Mouse (Mus musculus): Measurements from ENCODE around the gene Hoxd9. TPM values are rescaled to one million over a fixed set of nuclear protein-coding genes. Genes with fewer than 3 reads are reported as not detected.
A peak's percentile ranks its signal among the peaks of the same experiment; 100 is the strongest.

Gene Hoxd9
- polyA plus RNA-seq, 1 experiment from 2014 or later, result 0.10 TPM

GRCm38 (mm10) chr2:74657251-74658023 lies 40.1 kb upstream of the Hoxd9 start:
- peaks cover 67% of the 10 kb centered on the region for H3K27me3 ChIP-seq (ENCODE audit: control insufficient read depth, insufficient read depth, low read length)
- H3K9ac ChIP-seq (replicated peaks; ENCODE audit: low read length), result no peak overlapping the region
- WGBS, result 2% methylated on average over 62 of the region's 62 CpGs
- DNase-seq (ENCODE audit: low spot score) (peak; percentile 38), ATAC-seq (replicated peaks; ENCODE audit: insufficient number of reproducible peaks, low FRiP score, low TSS enrichment, low read depth) (no peak)
- H3K4me3 ChIP-seq (ENCODE audit: low read depth, low read length), result no peak overlapping the region
- H3K4me2 ChIP-seq (ENCODE audit: low read depth, low read length), result no peak overlapping the region
- H3K27ac ChIP-seq (replicated peaks; ENCODE audit: low read depth, low read length), result no peak overlapping the region
- no peaks in the 10 kb centered on the region for H3K36me3 ChIP-seq (replicated peaks; ENCODE audit: control insufficient read depth, insufficient read depth, low read depth, low read length)
- H3K4me1 ChIP-seq (ENCODE audit: control insufficient read depth, insufficient read depth, low read length), result no peaks in the 10 kb centered on the region; the same call in 1 of the 2 replicates
- no peaks in the 10 kb centered on the region for H3K9me3 ChIP-seq (replicated peaks; ENCODE audit: control insufficient read depth, low read length)

- no peak overlapping the region for H3K9ac ChIP-seq (replicated peaks; ENCODE audit: low read length)
- H3K4me1 ChIP-seq (ENCODE audit: control insufficient read depth, insufficient read depth, low read length), result no peaks in the 10 kb centered on the region; the same call in 1 of the 2 replicates
- H3K27me3 ChIP-seq (ENCODE audit: control insufficient read depth, insufficient read depth, low read length), result peaks cover 72% of the 10 kb centered on the region
- ATAC-seq (replicated peaks; ENCODE audit: insufficient number of reproducible peaks, low FRiP score, low TSS enrichment, low read depth) (no peak), DNase-seq (ENCODE audit: low spot score) (no peak)
- no peak overlapping the region for H3K4me3 ChIP-seq (ENCODE audit: low read depth, low read length)
- H3K4me2 ChIP-seq (ENCODE audit: low read depth, low read length), result no peak overlapping the region
- H3K9me3 ChIP-seq (replicated peaks; ENCODE audit: control insufficient read depth, low read length), result no peaks in the 10 kb centered on the region
- no peak overlapping the region for H3K27ac ChIP-seq (replicated peaks; ENCODE audit: low read depth, low read length)
- 1% methylated on average over 15 of the region's 15 CpGs for WGBS
- H3K36me3 ChIP-seq (replicated peaks; ENCODE audit: control insufficient read depth, insufficient read depth, low read depth, low read length), result no peaks in the 10 kb centered on the region
These were observed 39.4 kb upstream of the Hoxd9 start for GRCm38 (mm10) chr2:74658024-74658666.

GRCm38 (mm10) chr2:74658667-74659371 lies 38.7 kb upstream of the Hoxd9 start:
- Histone ChIP-seq H3K4me3 (ENCODE audit: low read depth, low read length) (no peak overlapping the region), H3K4me2 (ENCODE audit: low read depth, low read length) (no peak overlapping the region), H3K4me1 (ENCODE audit: control insufficient read depth, insufficient read depth, low read length) (no peaks in the 10 kb centered on the region; the same call in 1 of the 2 replicates), H3K9ac (replicated peaks; ENCODE audit: low read length) (no peak overlapping the region), H3K27ac (replicated peaks; ENCODE audit: low read depth, low read length) (no peak overlapping the region), H3K9me3 (replicated peaks; ENCODE audit: control insufficient read depth, low read length) (no peaks in the 10 kb centered on the region), H3K27me3 (ENCODE audit: control insufficient read depth, insufficient read depth, low read length) (peaks cover 76% of the 10 kb centered on the region), H3K36me3 (replicated peaks; ENCODE audit: control insufficient read depth, insufficient read depth, low read depth, low read length) (no peaks in the 10 kb centered on the region)
- DNase-seq (ENCODE audit: low spot score) (peak; percentile 45), ATAC-seq (replicated peaks; ENCODE audit: insufficient number of reproducible peaks, low FRiP score, low TSS enrichment, low read depth) (no peak)
- under 1% methylated on average over 47 of the region's 47 CpGs for WGBS

GRCm38 (mm10) chr2:74659507-74660005 lies 38.0 kb upstream of the Hoxd9 start, which contains the start of gene Evx2:
Gene Evx2, minus strand, starts transcription at chr2:74659557.
- H3K9ac ChIP-seq (replicated peaks; ENCODE audit: low read length), result no peak within 1 kb of the TSS

GRCm38 (mm10) chr2:74660421-74661375 lies 36.8 kb upstream of the Hoxd9 start:
- Histone ChIP-seq H3K27ac (replicated peaks; ENCODE audit: low read depth, low read length) (no peak overlapping the region), H3K27me3 (ENCODE audit: control insufficient read depth, insufficient read depth, low read length) (peaks cover 74% of the 10 kb centered on the region), H3K4me1 (ENCODE audit: control insufficient read depth, insufficient read depth, low read length) (no peaks in the 10 kb centered on the region; the same call in 1 of the 2 replicates), H3K9me3 (replicated peaks; ENCODE audit: control insufficient read depth, low read length) (no peaks in the 10 kb centered on the region), H3K9ac (replicated peaks; ENCODE audit: low read length) (no peak overlapping the region), H3K4me3 (ENCODE audit: low read depth, low read length) (no peak overlapping the region), H3K4me2 (ENCODE audit: low read depth, low read length) (no peak overlapping the region), H3K36me3 (replicated peaks; ENCODE audit: control insufficient read depth, insufficient read depth, low read depth, low read length) (no peaks in the 10 kb centered on the region)
- WGBS, result 4% methylated on average over 30 of the region's 30 CpGs
- ATAC-seq (replicated peaks; ENCODE audit: insufficient number of reproducible peaks, low FRiP score, low TSS enrichment, low read depth), result no peak
- peak; percentile 13 for DNase-seq (ENCODE audit: low spot score)

More at GRCm38 (mm10) chr2:74659507-74660005, 38.0 kb upstream of the Hoxd9 start, which contains the start of gene Evx2:
- H3K27me3 ChIP-seq (ENCODE audit: control insufficient read depth, insufficient read depth, low read length), result peaks cover 76% of the 10 kb centered on the region
- no peak within 1 kb of the TSS for H3K4me3 ChIP-seq (ENCODE audit: low read depth, low read length)
- no peak for ATAC-seq (replicated peaks; ENCODE audit: insufficient number of reproducible peaks, low FRiP score, low TSS enrichment, low read depth)
- no peaks in the 10 kb centered on the region; the same call in 1 of the 2 replicates for H3K4me1 ChIP-seq (ENCODE audit: control insufficient read depth, insufficient read depth, low read length)
- 1% methylated on average over 28 of the region's 28 CpGs for WGBS
- no peaks in the 10 kb centered on the region for H3K36me3 ChIP-seq (replicated peaks; ENCODE audit: control insufficient read depth, insufficient read depth, low read depth, low read length)
- H3K4me2 ChIP-seq (ENCODE audit: low read depth, low read length), result no peak within 1 kb of the TSS
- DNase-seq (ENCODE audit: low spot score), result peak; percentile 28
- H3K9me3 ChIP-seq (replicated peaks; ENCODE audit: control insufficient read depth, low read length), result no peaks in the 10 kb centered on the region
- no peak within 1 kb of the TSS for H3K27ac ChIP-seq (replicated peaks; ENCODE audit: low read depth, low read length)

GRCm38 (mm10) chr2:74661685-74662084 lies 35.8 kb upstream of the Hoxd9 start:
- Histone ChIP-seq H3K36me3 (replicated peaks; ENCODE audit: control insufficient read depth, insufficient read depth, low read depth, low read length) (no peaks in the 10 kb centered on the region), H3K4me2 (ENCODE audit: low read depth, low read length) (no peak overlapping the region), H3K9ac (replicated peaks; ENCODE audit: low read length) (no peak overlapping the region), H3K4me3 (ENCODE audit: low read depth, low read length) (no peak overlapping the region), H3K27me3 (ENCODE audit: control insufficient read depth, insufficient read depth, low read length) (peaks cover 73% of the 10 kb centered on the region), H3K4me1 (ENCODE audit: control insufficient read depth, insufficient read depth, low read length) (no peaks in the 10 kb centered on the region; the same call in 1 of the 2 replicates), H3K27ac (replicated peaks; ENCODE audit: low read depth, low read length) (no peak overlapping the region), H3K9me3 (replicated peaks; ENCODE audit: control insufficient read depth, low read length) (no peaks in the 10 kb centered on the region)
- no peak; the same call in 1 of the 2 replicates for ATAC-seq (replicated peaks; ENCODE audit: insufficient number of reproducible peaks, low FRiP score, low TSS enrichment, low read depth)
- 0% methylated on average over 14 of the region's 14 CpGs for WGBS
- DNase-seq (ENCODE audit: low spot score), result peak; percentile 83

- no peak overlapping the region for H3K27ac ChIP-seq (replicated peaks; ENCODE audit: low read depth, low read length)
- H3K9me3 ChIP-seq (replicated peaks; ENCODE audit: control insufficient read depth, low read length), result no peaks in the 10 kb centered on the region
- DNase-seq (ENCODE audit: low spot score), result no peak
- peaks cover 79% of the 10 kb centered on the region for H3K27me3 ChIP-seq (ENCODE audit: control insufficient read depth, insufficient read depth, low read length)
- H3K4me2 ChIP-seq (ENCODE audit: low read depth, low read length), result no peak overlapping the region
- WGBS, result 2% methylated on average over 18 of the region's 18 CpGs
- H3K36me3 ChIP-seq (replicated peaks; ENCODE audit: control insufficient read depth, insufficient read depth, low read depth, low read length), result no peaks in the 10 kb centered on the region
- no peak for ATAC-seq (replicated peaks; ENCODE audit: insufficient number of reproducible peaks, low FRiP score, low TSS enrichment, low read depth)
- H3K4me1 ChIP-seq (ENCODE audit: control insufficient read depth, insufficient read depth, low read length), result peaks cover 5% of the 10 kb centered on the region
- no peak overlapping the region for H3K4me3 ChIP-seq (ENCODE audit: low read depth, low read length)
- H3K9ac ChIP-seq (replicated peaks; ENCODE audit: low read length), result no peak overlapping the region
These were observed 34.1 kb upstream of the Hoxd9 start for GRCm38 (mm10) chr2:74663291-74663925.
